Mouse (Mus musculus): ENCODE measurements around the gene Pglyrp1. TPM values are rescaled to one million over a fixed set of nuclear protein-coding genes. Genes with fewer than 3 reads are reported as not detected.
A peak's percentile ranks its signal among the peaks of the same experiment; 100 is the strongest.

Pglyrp1 gene
- total RNA-seq, 1 experiment from 2014 or later: 2.0 TPM

GRCm38 (mm10) chr7:18886963-18887362 lies 15.8 kb downstream of the Pglyrp1 start:
- no peak for DNase-seq

- no peak for DNase-seq
These were observed 19.7 kb downstream of the Pglyrp1 start for GRCm38 (mm10) chr7:18890848-18891247.

GRCm38 (mm10) chr7:18891872-18892599 lies 20.9 kb downstream of the Pglyrp1 start:
- peak; percentile 84 for DNase-seq

- no peak for DNase-seq
These were observed 21.9 kb downstream of the Pglyrp1 start for GRCm38 (mm10) chr7:18893009-18893408.

- DNase-seq: peak; percentile 78
These were observed 22.7 kb downstream of the Pglyrp1 start for GRCm38 (mm10) chr7:18893651-18894430.

GRCm38 (mm10) chr7:18896536-18896935 lies 25.4 kb downstream of the Pglyrp1 start:
- peak; percentile 51 for DNase-seq

- DNase-seq: no peak
These were observed 29.4 kb downstream of the Pglyrp1 start for GRCm38 (mm10) chr7:18900513-18900912.

GRCm38 (mm10) chr7:18902486-18902885 lies 31.4 kb downstream of the Pglyrp1 start:
- DNase-seq: no peak

- DNase-seq: no peak
These were observed 33.8 kb downstream of the Pglyrp1 start for GRCm38 (mm10) chr7:18904971-18905370.

GRCm38 (mm10) chr7:18909797-18910196 lies 38.7 kb downstream of the Pglyrp1 start:
- DNase-seq: no peak

GRCm38 (mm10) chr7:18910241-18910831 lies 39.2 kb downstream of the Pglyrp1 start, which contains the start of gene Ccdc61:
Ccdc61 (minus strand) TSS chr7:18910415.
- DNase-seq: peak; percentile 92

GRCm38 (mm10) chr7:18916254-18916653 lies 45.1 kb downstream of the Pglyrp1 start:
- DNase-seq: no peak

GRCm38 (mm10) chr7:18917931-18918330 lies 46.8 kb downstream of the Pglyrp1 start:
- DNase-seq: no peak

GRCm38 (mm10) chr7:18921069-18921468 lies 49.9 kb downstream of the Pglyrp1 start:
- DNase-seq: peak; percentile 58

- DNase-seq: no peak
These were observed 51.7 kb downstream of the Pglyrp1 start for GRCm38 (mm10) chr7:18922807-18923206.

GRCm38 (mm10) chr7:18923267-18923666 lies 52.1 kb downstream of the Pglyrp1 start:
- no peak for DNase-seq

GRCm38 (mm10) chr7:18923711-18924191 lies 52.6 kb downstream of the Pglyrp1 start:
- DNase-seq: no peak

GRCm38 (mm10) chr7:18924321-18924720 lies 53.2 kb downstream of the Pglyrp1 start:
- DNase-seq: no peak

- peak; percentile 89 for DNase-seq
These were observed 54.2 kb downstream of the Pglyrp1 start, which contains the start of gene Nova2 for GRCm38 (mm10) chr7:18925162-18925938. Nova2 (plus strand) TSS chr7:18925888.

GRCm38 (mm10) chr7:18926041-18926790 lies 55.1 kb downstream of the Pglyrp1 start:
- DNase-seq: peak; percentile 39

- DNase-seq: no peak
These were observed 55.8 kb downstream of the Pglyrp1 start for GRCm38 (mm10) chr7:18926911-18927310.
